In the genomic region with DNA sequence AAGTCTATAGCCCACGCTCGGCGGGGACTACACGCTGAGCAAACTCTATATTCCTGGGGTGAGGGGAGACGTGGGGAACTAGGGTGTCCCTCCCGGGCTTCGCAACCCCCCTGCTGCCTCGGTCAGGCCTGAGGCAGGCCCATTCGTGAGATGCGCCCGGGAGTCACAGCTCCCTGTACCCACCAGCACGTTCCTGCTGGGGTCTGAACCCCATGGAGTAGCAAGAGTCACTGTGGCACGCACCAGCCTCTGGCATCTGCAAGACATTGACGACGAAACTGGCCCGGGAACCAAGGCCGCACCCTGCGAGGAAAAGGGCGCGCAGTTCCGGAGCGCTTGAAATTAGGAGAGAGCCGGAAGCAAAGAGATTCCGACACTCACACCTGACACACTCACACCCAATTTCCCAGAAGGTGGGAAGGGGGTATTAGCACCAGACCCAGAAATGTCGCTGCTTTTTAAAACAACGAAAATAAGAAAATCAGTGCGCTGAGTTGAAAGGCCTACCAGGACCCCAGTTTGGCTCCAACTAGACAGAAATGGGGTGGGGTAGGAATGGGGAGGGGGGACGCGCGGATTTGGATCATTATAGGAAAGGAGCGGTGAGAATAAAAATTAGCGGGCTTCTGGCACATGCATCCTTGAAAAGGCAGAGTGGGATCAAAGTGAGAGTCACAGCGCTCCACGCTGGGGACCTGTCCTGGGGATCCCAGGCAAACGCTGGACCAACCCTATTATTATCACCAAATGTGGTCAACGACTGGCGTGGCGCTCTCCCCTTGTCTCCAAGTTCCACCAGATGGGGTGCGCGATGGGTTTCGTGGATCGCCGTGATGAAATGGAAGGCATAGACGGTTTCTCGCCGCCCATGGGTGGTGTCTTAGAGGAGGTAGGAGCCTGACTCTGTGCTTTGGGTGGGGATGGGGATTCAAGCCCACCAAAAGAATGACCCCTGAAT, we compare ENCODE assay signal across 8 mouse cellular contexts. TPM values are rescaled to one million over a fixed set of nuclear protein-coding genes. Genes with fewer than 3 reads are reported as not detected.
DNase-seq lines count a peak whose midpoint lies in the region; ATAC-seq lines count a peak whose summit lies in the region.

No protein-coding gene starts in this region.

- peak; percentile 44 to 53 for DNase-seq in cerebellum, postnatal 14 days
- DNase-seq in cerebellum, adult 9-11 months: no peak
- DNase-seq in retina, embryonic 14.5 days (ENCODE audit: low spot score): peak; percentile 23
- no peak for DNase-seq in retina, postnatal 1 day
- no peak for DNase-seq in cerebellum, adult 8-10 months
- no peak for DNase-seq in left cerebral cortex, adult 18-20 months (ENCODE audit: low spot score in 2 of 2)

- H3K36me3 ChIP-seq in limb, embryonic 12.5 days: no peaks in the 10 kb centered on the region
- no peaks in the 10 kb centered on the region for H3K36me3 ChIP-seq in stomach, embryonic 16.5 days (ENCODE audit: control insufficient read depth, insufficient read depth, low read length)

- H3K27me3 ChIP-seq in limb, embryonic 12.5 days: peaks cover 90% of the 10 kb centered on the region
- peaks cover 67% of the 10 kb centered on the region for H3K27me3 ChIP-seq in stomach, embryonic 16.5 days (ENCODE audit: control insufficient read depth, insufficient read depth, low read length)

- H3K4me1 ChIP-seq in limb, embryonic 12.5 days (replicated peaks): peaks cover 72% of the 10 kb centered on the region
- H3K4me1 ChIP-seq in stomach, embryonic 16.5 days (ENCODE audit: control insufficient read depth, insufficient read depth, low read length): peaks cover 28% of the 10 kb centered on the region

- 2% methylated on average over 46 of the region's 46 CpGs for WGBS in limb, embryonic 12.5 days
- WGBS in stomach, embryonic 16.5 days: 7% methylated on average over 46 of the region's 46 CpGs

- no peak for ATAC-seq in limb, embryonic 12.5 days (ENCODE audit: insufficient number of reproducible peaks, insufficient read depth, low FRiP score, low TSS enrichment, low read depth)
- ATAC-seq in stomach, embryonic 16.5 days (ENCODE audit: insufficient read depth, low FRiP score): no peak

- no peaks in the 10 kb centered on the region for H3K9me3 ChIP-seq in limb, embryonic 12.5 days
- H3K9me3 ChIP-seq in stomach, embryonic 16.5 days (replicated peaks; ENCODE audit: control insufficient read depth, low read length): no peaks in the 10 kb centered on the region

- 0 out of 2 replicates have a peak overlapping the region, but pooled peaks have one; percentile 9 for H3K9ac ChIP-seq in limb, embryonic 12.5 days (replicated peaks)
- H3K9ac ChIP-seq in stomach, embryonic 16.5 days (ENCODE audit: low read length): no peak overlapping the region

- H3K4me2 ChIP-seq in limb, embryonic 12.5 days: peak overlapping the region; percentile 53
- peak overlapping the region; percentile 21; the same call in 1 of the 2 replicates for H3K4me2 ChIP-seq in stomach, embryonic 16.5 days (ENCODE audit: low read depth, low read length)

- H3K4me3 ChIP-seq in limb, embryonic 12.5 days (replicated peaks): peak overlapping the region; percentile 32
- peak overlapping the region; percentile 19 for H3K4me3 ChIP-seq in stomach, embryonic 16.5 days (replicated peaks; ENCODE audit: low read length)

- H3K27ac ChIP-seq in limb, embryonic 12.5 days: no peak overlapping the region
- H3K27ac ChIP-seq in stomach, embryonic 16.5 days (ENCODE audit: low read length): no peak overlapping the region

RNA-seq across cellular contexts. Expression of gene Islr, which starts 7.2 kb away (rescaled TPM):
- polyA plus RNA-seq in limb, embryonic 12.5 days (2016; fragmentation: Nextera tagmentation; extraction: Ambion mirVana): 109 and 120 TPM in 2 replicates
- polyA plus RNA-seq in stomach, embryonic 16.5 days (2015; fragmentation: Nextera tagmentation; extraction: Ambion mirVana): 120 and 128 TPM in 2 replicates
- total RNA-seq in left cerebral cortex, adult 18-20 months (2021): 10 to 100 TPM; 16.5 to 17.4 TPM

RNA-seq across cellular contexts. Expression of gene Islr2, which starts 7.2 kb away (rescaled TPM):
- 1.4 and 1.8 TPM in 2 replicates for polyA plus RNA-seq in limb, embryonic 12.5 days (2016; fragmentation: Nextera tagmentation; extraction: Ambion mirVana)
- 1.3 TPM in 2 replicates for polyA plus RNA-seq in stomach, embryonic 16.5 days (2015; fragmentation: Nextera tagmentation; extraction: Ambion mirVana)
- total RNA-seq in left cerebral cortex, adult 18-20 months (2021): 10 to 100 TPM; 71.2 to 72.3 TPM

RNA-seq across cellular contexts. Expression of gene Pml, which starts 52.7 kb away (rescaled TPM):
- polyA plus RNA-seq in limb, embryonic 12.5 days (2016; fragmentation: Nextera tagmentation; extraction: Ambion mirVana): 16.1 and 18.4 TPM in 2 replicates
- polyA plus RNA-seq in stomach, embryonic 16.5 days (2015; fragmentation: Nextera tagmentation; extraction: Ambion mirVana): 17.9 and 19.0 TPM in 2 replicates
- 10 to 100 TPM; 17.2 to 17.7 TPM for total RNA-seq in left cerebral cortex, adult 18-20 months (2021)

RNA-seq across cellular contexts. Expression of gene Stoml1, which starts 56.1 kb away (rescaled TPM):
- polyA plus RNA-seq in limb, embryonic 12.5 days (2016; fragmentation: Nextera tagmentation; extraction: Ambion mirVana): 33.6 and 35.3 TPM in 2 replicates
- polyA plus RNA-seq in stomach, embryonic 16.5 days (2015; fragmentation: Nextera tagmentation; extraction: Ambion mirVana): 23.7 and 26.0 TPM in 2 replicates
- total RNA-seq in left cerebral cortex, adult 18-20 months (2021): 10 to 100 TPM; 67.9 to 69.7 TPM

Comparison
In these comparisons a context has a peak if more than half of its experiments do, and no peak if none do; other contexts are left out.
1. DNase-seq: peak in cerebellum, postnatal 14 days (2 of 2) and retina, embryonic 14.5 days (single experiment); none in cerebellum, adult 9-11 months (single experiment), retina, postnatal 1 day (single experiment), cerebellum, adult 8-10 months (single experiment) and left cerebral cortex, adult 18-20 months (0 of 2).